Mouse (Mus musculus) bone marrow, adult 2 months (tissue): ENCODE results near the gene Anapc2.

Experiments
- CTCF ChIP-seq: fragments of 200-500 bp; IDR thresholded peaks from 2 replicates; pipeline ENCODE4 v1.5.1; 2011; ENCODE audit warnings: low read length, control low read depth; ENCODE audit not compliant: control insufficient read depth, insufficient read depth
- POLR2A ChIP-seq: fragments of 200-500 bp; IDR thresholded peaks from 2 replicates; pipeline ENCODE4 v1.6.1; 2011; ENCODE audit warnings: low read depth, mild to moderate bottlenecking, control low read depth, low read length, borderline replicate concordance; ENCODE audit not compliant: control insufficient read depth

DNA sequence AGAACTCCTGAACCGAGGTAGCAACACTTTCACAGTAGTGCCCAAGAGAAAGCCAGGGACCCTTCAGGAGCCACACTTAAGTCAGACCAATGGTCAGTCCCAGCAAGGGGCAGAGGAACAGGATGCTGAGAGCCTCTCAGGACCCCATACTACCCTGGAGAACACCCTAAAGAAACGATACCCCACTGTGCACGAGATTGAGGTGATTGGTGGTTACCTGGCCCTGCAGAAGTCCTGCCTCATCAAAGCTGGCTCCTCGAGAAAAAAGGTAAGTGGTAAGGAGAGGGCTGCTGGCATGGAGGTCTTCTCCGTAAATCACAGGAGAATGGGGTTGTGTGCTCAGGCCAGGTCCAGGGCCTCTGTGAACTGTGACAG lies 8.0 kb upstream of the Anapc2 start:
- TF ChIP-seq CTCF (no peak), POLR2A (no peak)
